Mouse (Mus musculus) intestine, embryonic 16.5 days (tissue): ENCODE data around the gene Rorc. TPM values are rescaled to one million over a fixed set of nuclear protein-coding genes. Genes with fewer than 3 reads are reported as not detected.
A peak's percentile ranks its signal among the peaks of the same experiment; 100 is the strongest.

Source experiments
- ATAC-seq: fragments of 200-750 bp; cut with Nextera tagmentation; 2 replicates; pipeline ENCODE4 v1.8.0; 2017; ENCODE audit warnings: moderate TSS enrichment, moderate library complexity
- H3K27ac ChIP-seq: fragments of 300-500 bp; sonication (generic); 2 replicates; pipeline ENCODE4 v1.5.1; 2014; ENCODE audit warnings: mild to moderate bottlenecking, low read length
- H3K27me3 ChIP-seq: fragments of 300-500 bp; sonication (generic); replicated peaks from 2 replicates; pipeline ENCODE4 v1.6.1; 2014; ENCODE audit warnings: low read length, control low read depth, mixed read lengths; ENCODE audit not compliant: control insufficient read depth, insufficient read depth
- H3K36me3 ChIP-seq: fragments of 300-500 bp; sonication (generic); 2 replicates; pipeline ENCODE4 v1.6.1; 2014; ENCODE audit warnings: low read length, control low read depth; ENCODE audit not compliant: control insufficient read depth, insufficient read depth
- H3K4me1 ChIP-seq: fragments of 300-500 bp; sonication (generic); 2 replicates; pipeline ENCODE4 v1.6.1; 2014; ENCODE audit warnings: low read length, control low read depth, mixed read lengths; ENCODE audit not compliant: control insufficient read depth, insufficient read depth
- H3K4me2 ChIP-seq: fragments of 300-500 bp; sonication (generic); 2 replicates; pipeline ENCODE4 v1.6.1; 2014; ENCODE audit warnings: low read depth, low read length, control low read depth
- H3K4me3 ChIP-seq: fragments of 300-500 bp; sonication (generic); 2 replicates; pipeline ENCODE4 v1.5.1; 2014; ENCODE audit warnings: mild to moderate bottlenecking, low read length
- H3K9ac ChIP-seq: fragments of 300-500 bp; sonication (generic); 2 replicates; pipeline ENCODE4 v1.6.1; 2014; ENCODE audit warnings: low read depth, low read length
- H3K9me3 ChIP-seq: fragments of 300-500 bp; sonication (generic); 2 replicates; pipeline ENCODE4 v1.6.1; 2016; ENCODE audit warnings: low read length, control low read depth; ENCODE audit not compliant: control insufficient read depth
- WGBS: fragments of 180-500 bp; shearing (Covaris S2); extraction: QIAGEN DNeasy Blood & Tissue Kit; methylation state at CpG from one replicate; pipeline ENCODE4 v1.1.7; 2014; 5-methylcytosine and 5-hydroxymethylcytosine counted together
- polyA plus RNA-seq: library from polyadenylated mRNA; unstranded; fragments of >200 nt; fragmentation: Nextera tagmentation; extraction: Ambion mirVana; gene quantifications from 2 replicates; pipeline ENCODE4 v1.2.1, GENCODE M21; 2015

Rorc gene
- polyA plus RNA-seq, 1 experiment from 2014 or later = 11.8 TPM

- H3K36me3 ChIP-seq = no peaks in the 10 kb centered on the region
- H3K4me2 ChIP-seq = peak overlapping the region; percentile 53
- WGBS = 10% methylated on average over 10 of the region's 10 CpGs
- peak overlapping the region; percentile 44 for H3K4me3 ChIP-seq
- H3K27me3 ChIP-seq = no peaks in the 10 kb centered on the region
- H3K27ac ChIP-seq = peak overlapping the region; percentile 52
- H3K9me3 ChIP-seq = no peaks in the 10 kb centered on the region
- ATAC-seq = peak; percentile 55
- peaks cover 30% of the 10 kb centered on the region for H3K4me1 ChIP-seq
- H3K9ac ChIP-seq = peak overlapping the region; percentile 50
Measured at GRCm38 (mm10) chr3:94373090-94373489, 496 bp downstream of the Rorc start.

- Histone ChIP-seq H3K4me2 (peak overlapping the region; percentile 53), H3K27me3 (no peaks in the 10 kb centered on the region), H3K9ac (peak overlapping the region; percentile 50), H3K27ac (peak overlapping the region; percentile 52), H3K9me3 (no peaks in the 10 kb centered on the region), H3K4me1 (peaks cover 30% of the 10 kb centered on the region), H3K4me3 (peak overlapping the region; percentile 44), H3K36me3 (no peaks in the 10 kb centered on the region)
- 3% methylated on average over 5 of the region's 5 CpGs for WGBS
- ATAC-seq = peak; percentile 50
Measured at GRCm38 (mm10) chr3:94373597-94374011, 1.0 kb downstream of the Rorc start.

DNA sequence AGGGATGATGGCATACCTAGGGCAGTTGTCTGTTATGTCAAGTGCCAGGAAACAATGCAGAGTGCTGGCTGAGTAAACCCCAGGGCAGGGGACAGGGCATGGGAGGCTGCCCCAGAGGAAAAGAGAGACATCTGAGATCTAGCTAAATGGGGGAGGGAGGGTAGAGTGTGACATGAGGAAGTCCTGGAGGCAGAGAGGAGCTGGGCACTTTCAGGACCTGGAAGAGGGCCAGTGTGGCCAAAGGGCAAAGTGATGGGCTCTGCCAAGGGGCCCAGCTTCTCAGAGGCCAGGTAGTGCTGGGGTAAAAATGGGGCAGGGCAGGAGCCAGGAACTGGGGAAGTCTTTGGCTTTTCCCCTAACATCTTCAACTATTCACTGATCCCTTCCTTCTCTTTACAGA lies 2.0 kb downstream of the Rorc start:
- no peak overlapping the region for H3K4me2 ChIP-seq
- H3K4me1 ChIP-seq = peaks cover 30% of the 10 kb centered on the region
- H3K27ac ChIP-seq = no peak overlapping the region
- H3K36me3 ChIP-seq = no peaks in the 10 kb centered on the region
- no peak for ATAC-seq
- H3K9ac ChIP-seq = no peak overlapping the region
- no peaks in the 10 kb centered on the region for H3K27me3 ChIP-seq
- H3K9me3 ChIP-seq = no peaks in the 10 kb centered on the region
- H3K4me3 ChIP-seq = no peak overlapping the region

DNA sequence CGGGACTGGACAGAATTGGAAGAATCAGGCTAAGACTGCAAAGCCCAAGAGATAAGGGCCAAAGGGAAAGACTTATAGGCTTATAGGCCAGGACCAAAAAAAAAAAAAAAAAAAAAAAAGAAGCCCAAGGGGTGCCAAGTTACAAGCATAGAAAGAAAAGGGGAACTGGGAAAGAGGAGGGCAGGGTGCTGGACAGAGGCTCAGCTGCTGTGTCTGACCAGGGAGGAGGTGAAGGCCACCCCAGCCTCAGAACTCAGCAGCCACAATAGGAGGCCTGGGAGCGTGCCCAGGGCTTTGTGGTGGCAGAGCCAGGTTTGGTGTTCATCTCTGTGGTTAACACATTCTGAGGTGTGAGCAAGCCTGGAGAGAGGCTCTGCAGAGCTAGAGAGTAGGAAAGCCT lies 2.6 kb downstream of the Rorc start:
- no peaks in the 10 kb centered on the region for H3K36me3 ChIP-seq
- no peak overlapping the region for H3K9ac ChIP-seq
- H3K4me1 ChIP-seq = peaks cover 30% of the 10 kb centered on the region
- no peaks in the 10 kb centered on the region for H3K9me3 ChIP-seq
- 76% methylated on average over 2 of the region's 2 CpGs for WGBS
- no peak overlapping the region for H3K27ac ChIP-seq
- no peaks in the 10 kb centered on the region for H3K27me3 ChIP-seq
- ATAC-seq = no peak
- H3K4me3 ChIP-seq = no peak overlapping the region
- no peak overlapping the region for H3K4me2 ChIP-seq

GRCm38 (mm10) chr3:94375861-94376260 lies 3.3 kb downstream of the Rorc start:
- WGBS = 69% methylated on average over 5 of the region's 5 CpGs
- ATAC-seq = no peak
- Histone ChIP-seq H3K9ac (no peak overlapping the region), H3K27ac (no peak overlapping the region), H3K4me2 (no peak overlapping the region), H3K4me3 (no peak overlapping the region), H3K9me3 (no peaks in the 10 kb centered on the region), H3K27me3 (no peaks in the 10 kb centered on the region), H3K4me1 (peaks cover 30% of the 10 kb centered on the region), H3K36me3 (no peaks in the 10 kb centered on the region)

GRCm38 (mm10) chr3:94377028-94377923 lies 4.7 kb downstream of the Rorc start:
- no peak for ATAC-seq
- Histone ChIP-seq H3K36me3 (no peaks in the 10 kb centered on the region), H3K9me3 (no peaks in the 10 kb centered on the region), H3K27ac (no peak overlapping the region), H3K4me2 (no peak overlapping the region), H3K4me3 (no peak overlapping the region), H3K27me3 (no peaks in the 10 kb centered on the region), H3K9ac (no peak overlapping the region), H3K4me1 (peaks cover 20% of the 10 kb centered on the region)
- 17% methylated on average over 13 of the region's 13 CpGs for WGBS

DNA sequence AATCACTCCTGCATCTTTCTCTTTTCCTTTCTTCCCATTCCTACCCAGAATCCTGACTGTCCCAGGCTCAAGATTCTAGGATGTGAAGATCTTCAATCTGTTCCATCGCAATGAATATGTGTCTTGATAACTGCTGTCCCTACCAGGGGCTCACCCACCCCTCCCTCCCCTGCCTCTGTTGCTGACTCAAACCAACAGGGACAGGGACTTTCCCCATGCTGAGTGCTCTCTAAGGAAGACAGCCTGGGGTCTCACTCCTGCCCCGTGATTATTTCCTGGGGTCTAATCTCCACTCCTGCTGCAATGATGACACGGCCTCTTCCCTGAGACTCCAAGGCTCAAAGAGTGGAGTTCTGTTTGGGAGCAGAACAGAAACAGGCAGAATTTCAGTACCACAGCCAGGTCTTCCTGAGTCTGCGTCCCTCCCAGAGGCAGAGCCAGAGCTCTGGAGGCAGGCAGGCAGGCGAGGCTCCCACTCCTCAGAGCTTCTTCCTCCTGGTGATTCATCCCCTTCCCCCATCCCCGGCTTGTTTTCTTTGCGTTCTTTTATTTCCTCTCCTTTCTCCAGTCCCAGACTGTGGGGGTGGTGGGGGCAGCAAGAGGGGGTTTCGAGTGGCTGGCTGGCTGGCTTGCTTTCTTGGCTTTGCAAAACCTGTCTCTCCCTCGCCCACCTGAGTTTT lies 7.4 kb downstream of the Rorc start:
- Histone ChIP-seq H3K9ac (no peak overlapping the region), H3K4me1 (peaks cover 5% of the 10 kb centered on the region; the same call in 1 of the 2 replicates), H3K9me3 (no peaks in the 10 kb centered on the region), H3K4me3 (no peak overlapping the region), H3K4me2 (no peak overlapping the region), H3K27me3 (no peaks in the 10 kb centered on the region), H3K36me3 (no peaks in the 10 kb centered on the region), H3K27ac (no peak overlapping the region)
- ATAC-seq = no peak
- WGBS = 28% methylated on average over 9 of the region's 9 CpGs

DNA sequence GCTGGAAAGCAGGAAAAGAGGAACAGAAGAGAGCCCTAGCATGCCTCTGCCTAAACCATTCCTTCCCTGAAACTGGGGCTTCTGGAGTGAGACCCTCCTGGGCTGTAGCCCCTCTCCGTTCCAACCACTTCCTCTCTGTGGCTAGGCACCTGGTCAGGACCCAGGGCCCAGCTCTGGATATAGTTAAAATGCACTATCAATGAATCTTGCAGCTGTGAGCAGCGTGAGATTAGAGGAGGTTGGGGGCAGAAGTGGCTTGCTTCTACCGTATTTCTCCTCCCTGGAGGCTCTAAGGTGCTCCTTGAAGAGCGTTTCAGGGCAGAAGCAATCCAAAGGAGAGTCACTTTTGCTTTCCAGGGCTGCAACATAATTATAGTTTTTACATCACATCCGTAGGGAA lies 9.7 kb downstream of the Rorc start:
- no peak overlapping the region for H3K4me3 ChIP-seq
- no peak for ATAC-seq
- peaks cover 3% of the 10 kb centered on the region; the same call in 1 of the 2 replicates for H3K4me1 ChIP-seq
- H3K36me3 ChIP-seq = no peaks in the 10 kb centered on the region
- 72% methylated on average over 5 of the region's 5 CpGs for WGBS
- H3K4me2 ChIP-seq = no peak overlapping the region
- no peaks in the 10 kb centered on the region for H3K27me3 ChIP-seq
- no peak overlapping the region for H3K27ac ChIP-seq
- no peaks in the 10 kb centered on the region for H3K9me3 ChIP-seq
- no peak overlapping the region for H3K9ac ChIP-seq

- H3K9ac ChIP-seq = no peak overlapping the region
- no peaks in the 10 kb centered on the region for H3K36me3 ChIP-seq
- H3K27ac ChIP-seq = no peak overlapping the region
- H3K9me3 ChIP-seq = no peaks in the 10 kb centered on the region
- H3K4me3 ChIP-seq = no peak overlapping the region
- ATAC-seq = no peak
- no peaks in the 10 kb centered on the region for H3K27me3 ChIP-seq
- no peaks in the 10 kb centered on the region for H3K4me1 ChIP-seq
- H3K4me2 ChIP-seq = no peak overlapping the region
- 72% methylated on average over 3 of the region's 3 CpGs for WGBS
Measured at GRCm38 (mm10) chr3:94383476-94383875, 10.9 kb downstream of the Rorc start.
